In genomic region chr7:97623402-97623801, GRCm38 (mm10) we compare ENCODE assay signal across 2 mouse cellular contexts.
TF ChIP-seq lines count a peak whose summit lies in the region.

No protein-coding gene starts in this region.

TF ChIP-seq in CH12.LX, 34 proteins besides CTCF, POLR2A, EP300 and RAD21 (continued from another document):
- no peak for TF ChIP-seq MAX (IDR thresholded peaks at IDR 0.05; ENCODE audit: low read length)
- no peak for TF ChIP-seq ZC3H11A (IDR thresholded peaks at IDR 0.05; ENCODE audit: low read depth, low read length)
- no peak for TF ChIP-seq USF2 (conservative IDR thresholded peaks at IDR 0.05; ENCODE audit: low read depth, low read length)
- no peak for TF ChIP-seq TBP (conservative IDR thresholded peaks at IDR 0.05; ENCODE audit: low read depth, low read length)

TF ChIP-seq in MEL, 35 proteins besides CTCF, POLR2A, EP300 and RAD21 (continued from another document):
- TF ChIP-seq NRF1 (IDR thresholded peaks at IDR 0.05; ENCODE audit: insufficient read depth, low read depth, low read length, poor library complexity, severe bottlenecking), result no peak
